In genomic region chr19:57943308-57943707, GRCm38 (mm10) we compare ENCODE assay signal across 30 mouse cellular contexts.
"Had no signal": no experiment of that assay in that cellular context is flagged by ENCODE, and none has a peak within 500 bp of the region (broad histone marks: within the 10 kb centered on the region; RNA-seq: fewer than 3 reads in every experiment).

No protein-coding gene starts in this region.

- H3K27me3 ChIP-seq: limb, embryonic 12.5 days; limb, embryonic 13.5 days; limb, embryonic 15.5 days; liver, embryonic 12.5 days; liver, embryonic 13.5 days; liver, embryonic 15.5 days; lung, embryonic 15.5 days; midbrain, embryonic 12.5 days; midbrain, embryonic 13.5 days; midbrain, embryonic 15.5 days had no signal

- H3K4me2 ChIP-seq: limb, embryonic 12.5 days; limb, embryonic 13.5 days; limb, embryonic 15.5 days; liver, embryonic 11.5 days; liver, embryonic 12.5 days; liver, embryonic 13.5 days; liver, embryonic 15.5 days; lung, embryonic 14.5 days; lung, embryonic 15.5 days; midbrain, embryonic 12.5 days; midbrain, embryonic 13.5 days; midbrain, embryonic 15.5 days had no signal

- ATAC-seq: liver, embryonic 12.5 days; liver, postnatal 0 days; lung, postnatal 0 days; midbrain, embryonic 13.5 days; midbrain, embryonic 15.5 days had no signal

- H3K9me3 ChIP-seq: limb, embryonic 10.5 days; limb, embryonic 12.5 days; limb, embryonic 13.5 days; limb, embryonic 15.5 days; liver, embryonic 12.5 days; liver, embryonic 13.5 days; liver, embryonic 15.5 days; midbrain, embryonic 10.5 days; midbrain, embryonic 12.5 days; midbrain, embryonic 13.5 days; midbrain, embryonic 15.5 days had no signal

- H3K27ac ChIP-seq: left cerebral cortex, adult 2 months; limb, embryonic 10.5 days; limb, embryonic 12.5 days; limb, embryonic 13.5 days; limb, embryonic 15.5 days; liver, embryonic 12.5 days; liver, embryonic 13.5 days; liver, embryonic 14.5 days; liver, embryonic 15.5 days; lung, embryonic 15.5 days; macrophage; midbrain, embryonic 10.5 days; midbrain, embryonic 12.5 days; midbrain, embryonic 13.5 days; midbrain, embryonic 15.5 days had no signal

- H3K4me3 ChIP-seq: left cerebral cortex, adult 2 months; limb, embryonic 10.5 days; limb, embryonic 12.5 days; limb, embryonic 13.5 days; limb, embryonic 15.5 days; liver, embryonic 12.5 days; liver, embryonic 13.5 days; liver, embryonic 15.5 days; lung, embryonic 15.5 days; megakaryocyte, embryonic 14.5 days; midbrain, embryonic 10.5 days; midbrain, embryonic 12.5 days; midbrain, embryonic 13.5 days; midbrain, embryonic 15.5 days; myocyte had no signal

- H3K4me1 ChIP-seq: limb, embryonic 12.5 days; limb, embryonic 13.5 days; limb, embryonic 15.5 days; megakaryocyte, embryonic 14.5 days had no signal

- H3K9ac ChIP-seq: limb, embryonic 12.5 days; limb, embryonic 13.5 days; limb, embryonic 15.5 days; liver, embryonic 12.5 days; liver, embryonic 13.5 days; liver, embryonic 14.5 days; liver, embryonic 15.5 days; liver, postnatal 0 days; lung, embryonic 14.5 days; lung, embryonic 15.5 days; midbrain, embryonic 12.5 days; midbrain, embryonic 13.5 days; midbrain, embryonic 15.5 days had no signal

- DNase-seq: left cerebral cortex, postnatal 4 days; liver; liver, embryonic 13.5 days; liver, postnatal 0 days; lung, adult 18-20 months; lung, adult 2 months; lung, embryonic 14.5 days; lung, postnatal 10 days; lung, postnatal 14 days; lung, postnatal 36 days; lung, postnatal 4 days; midbrain, embryonic 14.5 days had no signal

- H3K36me3 ChIP-seq: limb, embryonic 15.5 days; liver, embryonic 12.5 days; liver, embryonic 13.5 days; lung, embryonic 15.5 days; midbrain, embryonic 12.5 days; midbrain, embryonic 13.5 days; midbrain, embryonic 15.5 days had no signal
